18 mouse cellular contexts compared by ENCODE assay signal in the genomic region with DNA sequence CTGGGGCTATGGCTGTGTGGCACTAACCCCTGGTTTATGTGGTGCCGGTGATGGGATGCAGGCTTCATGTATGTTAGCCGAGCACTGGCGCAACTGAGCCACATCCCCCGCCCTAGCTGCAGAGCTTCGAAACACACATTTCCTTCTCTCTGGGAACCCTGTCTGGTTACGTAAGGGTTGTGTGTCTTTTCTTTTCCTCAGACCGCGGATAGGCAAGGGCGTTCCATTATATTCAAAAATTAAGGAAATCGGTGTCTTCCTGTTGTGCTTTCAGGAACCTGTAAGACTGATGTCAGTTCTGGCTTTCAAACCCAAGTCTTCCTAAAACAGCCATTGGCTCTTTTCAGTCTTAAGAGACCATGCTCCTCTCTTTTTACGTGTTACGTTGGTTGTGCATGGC.
DNase-seq lines count a peak whose midpoint lies in the region; ATAC-seq and TF ChIP-seq lines count a peak whose summit lies in the region.
"Had no signal": no experiment of that assay in that cellular context is flagged by ENCODE, and none has a peak within 500 bp of the region (broad histone marks: within the 10 kb centered on the region; RNA-seq: fewer than 3 reads in every experiment).

No protein-coding gene starts in this region.

- TF ChIP-seq POLR2A in kidney, adult 2 months (IDR thresholded peaks at IDR 0.05; ENCODE audit: low read depth, low read length), result no peak

- TF ChIP-seq CTCF in kidney, adult 2 months (conservative IDR thresholded peaks at IDR 0.05; ENCODE audit: insufficient read depth, insufficient read length, low read depth, low read length), result no peak
- TF ChIP-seq CTCF in lung, embryonic 14.5 days (IDR thresholded peaks at IDR 0.05; ENCODE audit: low read depth), result no peak

- peak; percentile 41 for DNase-seq in kidney, adult 2 months
- peak; percentile 4 to 5 for DNase-seq in heart, postnatal 10 days
- peak; percentile 22 for DNase-seq in lung, embryonic 14.5 days
- peak; percentile 29 to 30 for DNase-seq in lung, postnatal 4 days
- DNase-seq in right cerebral cortex, postnatal 14 days, result no peak
- DNase-seq: adrenal gland, postnatal 10 days; cerebellum, adult 11 months; embryo, embryonic 11 days; liver, embryonic 13.5 days; retina, postnatal 1 day had no signal

- H3K9me3 ChIP-seq in kidney, embryonic 16.5 days (ENCODE audit: low read length), result no peaks in the 10 kb centered on the region
- H3K9me3 ChIP-seq in lung, embryonic 14.5 days (ENCODE audit: low read depth, low read length), result no peaks in the 10 kb centered on the region
- H3K9me3 ChIP-seq: forebrain, embryonic 15.5 days; limb, embryonic 13.5 days; liver, embryonic 13.5 days; midbrain, embryonic 12.5 days had no signal

- no peak overlapping the region for H3K4me3 ChIP-seq in kidney, adult 2 months (ENCODE audit: insufficient read depth, low read depth, low read length)
- no peak overlapping the region for H3K4me3 ChIP-seq in kidney, embryonic 16.5 days (ENCODE audit: low read length)
- H3K4me3 ChIP-seq in lung, embryonic 14.5 days (ENCODE audit: low read depth, low read length), result no peak overlapping the region
- H3K4me3 ChIP-seq: forebrain, embryonic 15.5 days; limb, embryonic 13.5 days; liver, embryonic 13.5 days; midbrain, embryonic 12.5 days had no signal

- no peaks in the 10 kb centered on the region for H3K4me1 ChIP-seq in kidney, adult 2 months (ENCODE audit: control insufficient read depth, insufficient read depth, low read length)
- no peaks in the 10 kb centered on the region for H3K4me1 ChIP-seq in kidney, embryonic 16.5 days (ENCODE audit: insufficient read depth, low read length)
- no peaks in the 10 kb centered on the region for H3K4me1 ChIP-seq in lung, embryonic 14.5 days (ENCODE audit: insufficient read depth)
- H3K4me1 ChIP-seq: forebrain, embryonic 15.5 days; limb, embryonic 13.5 days; liver, embryonic 13.5 days; midbrain, embryonic 12.5 days had no signal

- intact Hi-C loops in heart, postnatal 10 days (cut with DNase I), result no loop called here

- no peaks in the 10 kb centered on the region for H3K27me3 ChIP-seq in kidney, adult 2 months (replicated peaks; ENCODE audit: control insufficient read depth, insufficient read depth, low read length)
- no peaks in the 10 kb centered on the region for H3K27me3 ChIP-seq in kidney, embryonic 16.5 days (ENCODE audit: insufficient read depth, low read length)
- no peaks in the 10 kb centered on the region for H3K27me3 ChIP-seq in lung, embryonic 14.5 days (ENCODE audit: insufficient read depth, low read length)
- H3K27me3 ChIP-seq: forebrain, embryonic 15.5 days; limb, embryonic 13.5 days; liver, embryonic 13.5 days; midbrain, embryonic 12.5 days had no signal

- H3K4me2 ChIP-seq in kidney, embryonic 16.5 days (replicated peaks; ENCODE audit: low read depth, low read length), result no peak overlapping the region
- no peak overlapping the region for H3K4me2 ChIP-seq in lung, embryonic 14.5 days
- H3K4me2 ChIP-seq: forebrain, embryonic 15.5 days; limb, embryonic 13.5 days; liver, embryonic 13.5 days; midbrain, embryonic 12.5 days had no signal

- WGBS in kidney, adult 2 months, result 74% methylated on average over 12 of the region's 12 CpGs
- WGBS in kidney, embryonic 16.5 days, result 82% methylated on average over 12 of the region's 12 CpGs
- 74% methylated on average over 12 of the region's 12 CpGs for WGBS in lung, embryonic 14.5 days

- ATAC-seq in kidney, embryonic 16.5 days (ENCODE audit: low FRiP score, low TSS enrichment), result no peak
- no peak for ATAC-seq in lung, embryonic 14.5 days (ENCODE audit: insufficient read depth)
- ATAC-seq in activated CD4-positive, CD25-positive, alpha-beta regulatory T cell, adult 4 months, result no peak
- ATAC-seq: forebrain, embryonic 15.5 days; hindbrain, embryonic 16.5 days; intestine, postnatal 0 days had no signal

- H3K27ac ChIP-seq in kidney, adult 2 months (ENCODE audit: insufficient read depth, low read depth, low read length), result no peak overlapping the region
- no peak overlapping the region for H3K27ac ChIP-seq in kidney, embryonic 16.5 days (ENCODE audit: low read length)
- no peak overlapping the region for H3K27ac ChIP-seq in lung, embryonic 14.5 days (ENCODE audit: low read depth)
- H3K27ac ChIP-seq: forebrain, embryonic 15.5 days; limb, embryonic 13.5 days; liver, embryonic 13.5 days; midbrain, embryonic 12.5 days; stomach, postnatal 0 days had no signal

- no peak overlapping the region for H3K9ac ChIP-seq in kidney, embryonic 16.5 days (replicated peaks; ENCODE audit: low read length)
- no peak overlapping the region for H3K9ac ChIP-seq in lung, embryonic 14.5 days
- H3K9ac ChIP-seq: forebrain, embryonic 15.5 days; limb, embryonic 13.5 days; liver, embryonic 13.5 days; midbrain, embryonic 12.5 days had no signal

- H3K36me3 ChIP-seq in kidney, adult 2 months (ENCODE audit: control insufficient read depth, insufficient read depth, low read length), result no peaks in the 10 kb centered on the region
- no peaks in the 10 kb centered on the region for H3K36me3 ChIP-seq in kidney, embryonic 16.5 days (ENCODE audit: insufficient read depth, low read length)
- H3K36me3 ChIP-seq in lung, embryonic 14.5 days (ENCODE audit: insufficient read depth), result no peaks in the 10 kb centered on the region
- H3K36me3 ChIP-seq: forebrain, embryonic 15.5 days; limb, embryonic 13.5 days; liver, embryonic 13.5 days; midbrain, embryonic 12.5 days had no signal
